Mouse (Mus musculus) right cerebral cortex, postnatal 14 days (tissue): ENCODE measurements around the gene Capn2.

Experiments
- DNase-seq: peaks from one replicate; pipeline ENCODE4 v3.0.0; 2022

Gene Capn2

DNA sequence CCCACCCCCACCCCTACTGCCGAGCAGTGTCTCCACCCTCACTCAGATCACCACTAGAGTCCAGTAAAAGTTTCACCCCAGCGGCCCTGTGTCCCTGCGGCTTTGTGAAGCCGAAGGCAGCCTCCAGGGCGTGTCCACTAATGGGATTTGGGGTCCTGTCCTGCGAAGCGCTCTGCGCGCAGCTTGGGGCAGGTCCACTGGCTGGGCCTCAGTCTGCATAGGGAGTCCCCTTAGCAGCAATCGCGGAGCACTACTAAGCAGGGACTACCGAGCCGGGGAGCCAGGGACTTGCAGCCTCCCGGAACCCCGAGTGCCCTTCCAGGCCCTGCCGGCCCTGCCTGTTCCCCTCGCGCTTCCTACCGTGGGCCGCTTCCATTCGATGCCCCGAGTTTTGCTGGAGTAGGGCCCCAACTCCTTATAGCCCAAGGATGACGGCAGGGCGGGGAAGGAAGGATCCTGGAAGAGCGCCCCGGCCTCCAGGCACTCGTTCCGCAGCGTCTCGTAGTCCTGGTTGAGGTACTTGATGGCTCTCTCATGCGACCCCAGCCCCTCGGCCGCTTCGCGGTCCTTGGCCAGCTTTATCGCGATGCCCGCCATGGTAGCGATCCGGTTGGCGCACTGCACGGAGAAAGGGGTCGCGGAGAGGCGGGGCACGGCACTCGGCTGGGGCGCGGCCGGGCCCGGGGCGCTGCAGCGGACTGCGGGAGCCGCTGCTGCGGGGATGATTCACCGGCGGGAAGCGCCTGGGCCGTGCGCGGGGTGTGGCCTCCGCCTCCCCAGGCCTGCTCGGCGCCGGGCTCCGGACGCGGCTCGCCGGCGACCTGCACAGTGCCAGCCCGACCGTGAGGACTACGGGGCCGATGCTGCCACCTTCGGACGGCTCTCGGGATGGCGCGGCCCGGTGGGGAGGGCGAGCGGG, at the start of gene Capn2:
Gene Capn2 (minus strand): TSS at position 851 of the 919 bp plus-strand sequence.
- DNase-seq, result peak; percentile 81

- no peak for DNase-seq
Measured at GRCm38 (mm10) chr1:182565351-182565835, 48.0 kb upstream of the Capn2 start.

- DNase-seq, result no peak
Measured at GRCm38 (mm10) chr1:182564408-182565120, 47.2 kb upstream of the Capn2 start, which contains the start of gene Capn8. TSS of gene Capn8 (plus strand) at chr1:182565007.

GRCm38 (mm10) chr1:182562576-182563370, 45.4 kb upstream of the Capn2 start:
- no peak for DNase-seq

- no peak for DNase-seq
Measured at GRCm38 (mm10) chr1:182561945-182562514, 44.6 kb upstream of the Capn2 start.

- DNase-seq, result peak; percentile 54
Measured at GRCm38 (mm10) chr1:182560390-182561098, 43.1 kb upstream of the Capn2 start.

GRCm38 (mm10) chr1:182559530-182559929, 42.1 kb upstream of the Capn2 start:
- DNase-seq, result no peak

GRCm38 (mm10) chr1:182558271-182558670, 40.9 kb upstream of the Capn2 start:
- no peak for DNase-seq

DNA sequence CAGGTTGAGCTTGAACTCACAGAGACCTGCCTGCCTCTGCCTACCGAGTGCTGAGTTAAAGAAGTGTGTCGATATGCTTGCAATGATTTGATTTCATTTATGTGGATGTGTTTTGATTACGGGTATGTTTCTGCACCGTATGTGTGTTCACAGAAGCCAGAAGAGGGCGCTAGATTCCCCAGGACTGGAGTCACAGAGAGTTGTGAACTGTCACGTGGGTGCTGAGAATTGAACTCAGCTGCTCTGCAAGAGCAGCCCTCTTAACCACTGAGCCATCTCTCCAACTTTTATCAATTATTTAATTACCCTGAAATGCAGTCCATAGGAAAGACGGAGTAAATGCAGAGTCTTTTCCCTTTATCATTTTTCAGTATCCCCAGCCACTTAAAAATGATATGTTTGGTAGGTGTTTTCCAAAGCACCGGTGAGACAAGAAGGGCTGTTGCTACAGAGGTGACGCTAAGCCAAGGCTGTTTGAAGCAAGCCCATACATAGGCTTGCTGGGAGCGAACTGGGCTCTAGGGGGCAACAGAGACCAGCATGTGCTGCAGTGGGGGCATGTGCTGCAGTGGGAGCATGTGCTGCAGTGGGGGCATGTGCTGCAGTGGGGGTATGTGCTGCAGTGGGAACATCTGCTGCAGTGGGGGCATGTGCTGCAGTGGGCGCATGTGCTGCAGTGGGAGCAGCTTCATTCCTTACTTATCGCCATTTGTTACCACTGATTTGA, 36.4 kb upstream of the Capn2 start:
- peak; percentile 69 for DNase-seq

DNA sequence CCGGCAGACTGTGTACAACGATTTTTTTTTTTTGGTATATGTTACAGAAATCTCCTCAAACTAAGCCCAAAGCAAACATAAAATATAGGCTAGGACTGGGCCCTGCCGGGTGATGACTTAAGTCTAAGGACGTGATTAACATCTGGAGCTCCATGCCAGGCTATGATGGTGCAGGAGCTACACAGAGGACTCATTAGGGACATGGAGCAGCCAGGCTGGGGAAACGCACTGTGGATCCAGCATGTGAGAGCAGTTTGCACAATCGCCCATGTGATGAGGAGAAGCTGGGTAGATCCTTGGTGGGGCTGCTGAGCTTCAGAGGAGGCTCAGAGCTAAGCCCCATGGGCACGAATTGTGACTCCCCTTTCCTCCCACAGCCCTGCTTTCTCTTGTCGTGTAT, 33.4 kb upstream of the Capn2 start:
- DNase-seq, result no peak

- no peak for DNase-seq
Measured at GRCm38 (mm10) chr1:182543906-182544305, 26.5 kb upstream of the Capn2 start.

GRCm38 (mm10) chr1:182543136-182543535, 25.7 kb upstream of the Capn2 start:
- no peak for DNase-seq

- DNase-seq, result no peak
Measured at GRCm38 (mm10) chr1:182542110-182542509, 24.7 kb upstream of the Capn2 start.

DNA sequence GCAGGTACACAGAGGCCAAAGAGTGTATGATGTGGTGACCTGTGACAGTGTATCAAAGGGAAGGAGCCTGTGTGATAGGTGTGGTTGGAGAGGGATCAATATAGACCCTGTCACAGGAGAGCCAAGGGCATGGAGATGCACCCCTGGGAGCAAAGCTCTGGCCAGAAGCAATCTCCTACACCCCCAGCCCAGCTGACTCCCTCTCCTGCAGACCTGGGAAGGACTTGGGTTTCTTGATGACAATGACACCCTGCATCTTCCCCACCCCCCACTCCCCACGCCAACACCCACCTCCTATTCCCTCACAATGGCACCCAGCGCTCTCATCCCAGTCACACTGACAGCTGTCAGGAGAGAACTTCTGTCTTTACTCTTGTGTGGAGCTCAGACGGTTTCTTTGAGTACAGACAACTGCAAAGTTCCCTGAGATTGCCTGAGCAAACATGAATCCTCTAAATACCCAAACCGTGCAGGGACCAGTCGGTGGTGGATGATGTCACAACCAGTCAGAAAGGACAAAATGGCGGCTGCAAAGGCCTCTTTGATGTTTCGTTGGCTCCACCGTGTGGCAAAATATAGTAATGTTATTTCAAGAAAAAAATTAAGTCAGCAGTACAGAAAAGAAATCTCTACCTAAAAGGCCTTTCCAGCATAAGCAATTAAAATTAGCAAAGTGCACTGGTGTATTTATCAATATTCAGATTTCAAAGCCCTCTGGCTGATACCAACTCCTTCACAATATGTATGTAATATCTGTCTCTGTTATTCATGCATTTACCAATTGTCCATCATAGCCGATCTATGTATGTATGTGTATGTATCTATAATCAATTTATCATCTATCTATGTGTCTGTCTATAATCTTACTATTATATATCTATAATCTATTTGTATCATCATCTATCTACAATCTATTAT, 21.9 kb upstream of the Capn2 start:
- DNase-seq, result peak; percentile 71

DNA sequence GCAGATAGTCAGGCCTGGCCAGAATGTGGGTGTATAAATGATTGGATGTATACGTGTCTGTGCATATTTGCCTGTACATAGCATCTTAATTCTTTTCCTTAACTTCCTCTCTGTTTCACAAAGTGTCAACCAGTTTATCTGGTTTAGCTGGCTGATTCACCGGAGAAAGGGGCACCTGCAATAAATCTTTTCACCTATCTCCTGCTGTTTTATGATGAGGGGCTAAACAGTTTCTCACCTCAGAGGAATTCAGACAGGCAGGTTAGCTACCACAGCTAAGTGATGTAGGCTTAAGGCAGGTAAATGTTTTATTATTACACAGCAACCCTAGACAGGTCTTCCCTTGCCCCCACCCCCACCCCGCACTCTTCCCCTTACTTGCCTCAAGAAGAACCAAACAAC, 17.7 kb upstream of the Capn2 start:
- DNase-seq, result no peak

- no peak for DNase-seq
Measured at GRCm38 (mm10) chr1:182533583-182533982, 16.2 kb upstream of the Capn2 start.

DNA sequence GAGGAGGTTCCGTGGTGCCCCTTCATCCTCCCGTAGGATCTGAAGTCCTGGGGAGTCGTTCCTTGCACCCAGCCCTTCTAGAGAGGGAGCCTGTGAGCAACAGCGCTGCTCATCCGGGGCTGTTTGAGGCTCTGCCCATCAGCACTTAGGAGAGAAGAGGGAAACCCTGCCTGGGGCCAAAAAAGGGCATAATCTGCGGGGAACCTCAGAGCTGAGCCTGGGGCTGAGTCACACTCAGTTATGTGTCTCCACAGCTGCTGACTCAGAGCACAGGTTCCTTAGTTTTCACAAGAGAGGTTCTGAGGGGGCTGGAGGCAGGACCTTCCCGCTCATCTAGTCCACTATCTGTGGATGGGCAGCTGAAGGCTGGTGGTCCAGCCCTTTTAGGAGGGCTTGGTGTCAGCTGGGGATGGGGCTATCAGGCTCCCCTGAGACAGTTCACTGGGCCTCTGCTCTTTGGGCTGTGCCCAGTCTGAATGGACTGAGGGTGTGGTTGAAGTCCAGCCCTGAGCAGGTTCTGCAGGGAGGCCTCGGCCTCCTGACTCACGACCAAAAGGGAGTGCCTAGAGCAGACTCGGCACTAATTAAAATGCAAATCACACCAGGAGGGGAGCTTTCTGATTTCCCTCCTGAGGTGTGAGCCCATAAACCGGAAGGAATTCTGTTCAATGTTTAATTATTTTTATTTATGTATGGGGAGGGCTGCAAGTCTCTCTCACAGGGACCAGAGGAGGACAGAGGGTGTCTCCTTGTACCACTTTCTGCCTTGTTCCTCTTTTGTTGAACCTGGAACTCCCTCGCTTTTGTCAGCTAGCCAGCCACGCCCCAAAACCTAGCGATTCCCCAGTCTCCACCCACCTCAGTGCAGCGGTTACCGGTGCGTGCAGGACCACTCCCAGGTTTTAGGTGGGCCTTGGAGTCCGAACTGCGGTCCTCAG, 10.8 kb upstream of the Capn2 start:
- no peak for DNase-seq

DNA sequence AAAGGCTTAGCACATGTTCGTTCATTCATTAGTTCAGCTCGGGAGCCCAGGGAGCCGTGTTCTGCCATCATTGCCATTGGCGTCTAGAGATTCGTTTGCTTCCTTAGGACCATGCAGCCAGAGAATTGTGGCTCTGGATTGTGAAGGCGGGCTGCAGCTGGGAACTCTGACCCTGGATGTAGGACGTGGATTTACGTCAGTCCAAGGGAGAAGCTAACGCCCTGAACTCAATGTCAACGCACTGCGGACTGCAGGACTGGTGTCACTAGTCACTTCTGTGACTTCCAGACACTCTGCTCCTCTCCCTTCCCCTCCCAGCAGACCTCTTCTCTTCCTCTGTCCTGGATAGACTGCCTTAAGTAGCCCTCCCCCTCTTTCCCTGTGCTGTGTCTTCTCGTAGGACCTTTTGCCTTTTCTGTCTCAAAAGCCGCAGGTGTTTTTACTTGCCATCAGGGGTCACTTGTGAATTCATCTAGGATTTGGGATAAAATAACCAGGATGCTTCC, 9.9 kb upstream of the Capn2 start:
- no peak for DNase-seq

GRCm38 (mm10) chr1:182525601-182526000, 8.2 kb upstream of the Capn2 start:
- DNase-seq, result no peak
